Comparison of ENCODE assay signal across 19 mouse cellular contexts in genomic region chr1:31636575-31637356, GRCm38 (mm10).
A peak's percentile ranks its signal among the peaks of the same experiment; 100 is the strongest.
DNase-seq lines count a peak whose midpoint lies in the region; ATAC-seq and TF ChIP-seq lines count a peak whose summit lies in the region.
"Had no signal": no experiment of that assay in that cellular context is flagged by ENCODE, and none has a peak within 500 bp of the region (broad histone marks: within the 10 kb centered on the region; RNA-seq: fewer than 3 reads in every experiment).

No protein-coding gene starts in this region.

- H3K9ac ChIP-seq in forebrain, embryonic 15.5 days (replicated peaks): no peak overlapping the region
- no peak overlapping the region for H3K9ac ChIP-seq in lung, embryonic 14.5 days
- no peak overlapping the region for H3K9ac ChIP-seq in lung, postnatal 0 days (replicated peaks; ENCODE audit: low read depth)
- H3K9ac ChIP-seq in MEL (ENCODE audit: control insufficient read depth, low read depth, low read length, poor library complexity, severe bottlenecking): no peak overlapping the region
- H3K9ac ChIP-seq: heart, embryonic 15.5 days; hindbrain, embryonic 15.5 days had no signal

- peak overlapping the region; percentile 59 for H3K27ac ChIP-seq in forebrain, embryonic 15.5 days (replicated peaks)
- no peak overlapping the region for H3K27ac ChIP-seq in forebrain, embryonic 10.5 days
- no peak overlapping the region for H3K27ac ChIP-seq in lung, embryonic 14.5 days (ENCODE audit: low read depth)
- no peak overlapping the region for H3K27ac ChIP-seq in lung, postnatal 0 days (ENCODE audit: low read length)
- no peak overlapping the region for H3K27ac ChIP-seq in MEL (ENCODE audit: control insufficient read depth, low read depth, low read length)
- H3K27ac ChIP-seq: heart, adult 2 months; heart, embryonic 15.5 days; hindbrain, embryonic 15.5 days had no signal

- TF ChIP-seq CTCF in lung, embryonic 14.5 days (IDR thresholded peaks at IDR 0.05; ENCODE audit: low read depth): no peak
- no peak for TF ChIP-seq CTCF in lung, postnatal 0 days (IDR thresholded peaks at IDR 0.05)
- TF ChIP-seq CTCF in MEL (IDR thresholded peaks at IDR 0.05 in 2 of 3, conservative IDR thresholded peaks at IDR 0.05 in 1 of 3; ENCODE audit: control insufficient read depth in 1 of 3, insufficient read depth in 1 of 3, low read depth in 2 of 3, low read length in 3 of 3, poor library complexity in 1 of 3, severe bottlenecking in 1 of 3): no peak
- no peak for TF ChIP-seq CTCF in brain, embryonic 14.5 days (IDR thresholded peaks at IDR 0.05; ENCODE audit: borderline replicate concordance, extremely low read depth, insufficient read depth, insufficient read length)

- no peak for TF ChIP-seq EP300 in lung, postnatal 0 days (IDR thresholded peaks at IDR 0.05)
- no peak for TF ChIP-seq EP300 in MEL (IDR thresholded peaks at IDR 0.05; ENCODE audit: low read depth in 1 of 2, low read length in 2 of 2)

- H3K4me1 ChIP-seq in forebrain, embryonic 15.5 days: peaks cover 2% of the 10 kb centered on the region; the same call in 1 of the 2 replicates
- H3K4me1 ChIP-seq in forebrain, embryonic 10.5 days: no peaks in the 10 kb centered on the region
- no peaks in the 10 kb centered on the region for H3K4me1 ChIP-seq in lung, embryonic 14.5 days (ENCODE audit: insufficient read depth)
- no peaks in the 10 kb centered on the region for H3K4me1 ChIP-seq in lung, postnatal 0 days (ENCODE audit: insufficient read depth, low read depth, low read length)
- no peaks in the 10 kb centered on the region; a peak in 1 of 4 replicates for H3K4me1 ChIP-seq in MEL (ENCODE audit: control insufficient read depth in 1 of 2, insufficient read depth in 2 of 2, low read length in 2 of 2)
- H3K4me1 ChIP-seq: heart, embryonic 15.5 days; hindbrain, embryonic 15.5 days had no signal

- H3K9me3 ChIP-seq in forebrain, embryonic 15.5 days: no peaks in the 10 kb centered on the region
- no peaks in the 10 kb centered on the region for H3K9me3 ChIP-seq in forebrain, embryonic 10.5 days
- no peaks in the 10 kb centered on the region for H3K9me3 ChIP-seq in lung, embryonic 14.5 days (ENCODE audit: low read depth, low read length)
- no peaks in the 10 kb centered on the region for H3K9me3 ChIP-seq in lung, postnatal 0 days (ENCODE audit: low read length)
- H3K9me3 ChIP-seq in MEL (replicated peaks; ENCODE audit: insufficient read depth, low read length): no peaks in the 10 kb centered on the region
- H3K9me3 ChIP-seq: heart, embryonic 15.5 days; hindbrain, embryonic 15.5 days had no signal

- WGBS in forebrain, embryonic 15.5 days: 11% methylated on average over 1 of the region's 1 CpGs
- WGBS in forebrain, embryonic 10.5 days: 58% methylated on average over 1 of the region's 1 CpGs
- 29% methylated on average over 1 of the region's 1 CpGs for WGBS in lung, embryonic 14.5 days
- 39% methylated on average over 1 of the region's 1 CpGs for WGBS in lung, postnatal 0 days

- intact Hi-C loops in left cerebral cortex, postnatal 14 days (cut with DNase I): no loop called here

- no peak overlapping the region for H3K4me3 ChIP-seq in forebrain, embryonic 15.5 days
- H3K4me3 ChIP-seq in forebrain, embryonic 10.5 days: no peak overlapping the region
- no peak overlapping the region for H3K4me3 ChIP-seq in lung, embryonic 14.5 days (ENCODE audit: low read depth, low read length)
- H3K4me3 ChIP-seq in lung, postnatal 0 days (ENCODE audit: low read depth, low read length): no peak overlapping the region
- H3K4me3 ChIP-seq in MEL (ENCODE audit: control insufficient read depth in 1 of 2, insufficient read depth in 1 of 2, low read depth in 2 of 2, low read length in 2 of 2): no peak overlapping the region
- H3K4me3 ChIP-seq: heart, adult 2 months; heart, embryonic 15.5 days; hindbrain, embryonic 15.5 days had no signal

- TF ChIP-seq POLR2A in MEL (IDR thresholded peaks at IDR 0.05; ENCODE audit: control insufficient read depth in 1 of 2, insufficient read depth in 1 of 2, low read depth in 1 of 2, low read length in 2 of 2, poor library complexity in 1 of 2): no peak
- no peak for TF ChIP-seq POLR2A in brain, embryonic 14.5 days (IDR thresholded peaks at IDR 0.05; ENCODE audit: borderline replicate concordance, extremely low read depth, insufficient read depth, insufficient read length, poor library complexity, severe bottlenecking)

- no peak overlapping the region for H3K4me2 ChIP-seq in forebrain, embryonic 15.5 days (replicated peaks)
- H3K4me2 ChIP-seq in lung, embryonic 14.5 days: no peak overlapping the region
- H3K4me2 ChIP-seq in lung, postnatal 0 days (replicated peaks; ENCODE audit: low read depth, low read length): no peak overlapping the region
- H3K4me2 ChIP-seq: heart, embryonic 11.5 days; heart, embryonic 15.5 days; hindbrain, embryonic 15.5 days had no signal

- DNase-seq in forebrain, embryonic 10.5 days (ENCODE audit: extremely low spot score, low spot score): no peak
- DNase-seq in lung, embryonic 14.5 days: peak; percentile 3
- no peak for DNase-seq in lung, postnatal 0 days (ENCODE audit: low spot score)
- DNase-seq in MEL (ENCODE audit: low read depth, low spot score): peak; percentile 11
- DNase-seq in brain, embryonic 14.5 days (ENCODE audit: low read depth): peak; percentile 82
- DNase-seq in left cerebral cortex, postnatal 14 days (ENCODE audit: low spot score in 2 of 2): no peak
- DNase-seq: adrenal gland, adult 8-10 months; adrenal gland, postnatal 36 days; cerebellum, adult 11 months; cerebellum, adult 8-10 months; cerebellum, postnatal 14 days; gastrocnemius, postnatal 14 days; heart, adult 2 months; heart, postnatal 14 days; kidney, adult 11 months had no signal

- no peaks in the 10 kb centered on the region for H3K36me3 ChIP-seq in forebrain, embryonic 15.5 days
- H3K36me3 ChIP-seq in forebrain, embryonic 10.5 days (replicated peaks): no peaks in the 10 kb centered on the region
- no peaks in the 10 kb centered on the region for H3K36me3 ChIP-seq in lung, embryonic 14.5 days (ENCODE audit: insufficient read depth)
- H3K36me3 ChIP-seq in lung, postnatal 0 days (ENCODE audit: insufficient read depth, low read length): no peaks in the 10 kb centered on the region
- H3K36me3 ChIP-seq in MEL (ENCODE audit: control insufficient read depth in 1 of 2, insufficient read depth in 2 of 2, low read length in 2 of 2): no peaks in the 10 kb centered on the region
- H3K36me3 ChIP-seq: heart, embryonic 15.5 days; hindbrain, embryonic 15.5 days had no signal

- peak; percentile 69 for ATAC-seq in forebrain, embryonic 15.5 days (replicated peaks)
- ATAC-seq in lung, embryonic 14.5 days (ENCODE audit: insufficient read depth): no peak
- no peak for ATAC-seq in lung, postnatal 0 days

- H3K79me2 ChIP-seq in MEL (ENCODE audit: control insufficient read depth, insufficient read depth, low read length, poor library complexity): no peaks in the 10 kb centered on the region

- no peak for TF ChIP-seq RAD21 in MEL (IDR thresholded peaks at IDR 0.05; ENCODE audit: low read depth, low read length)

- H3K27me3 ChIP-seq in forebrain, embryonic 15.5 days: no peaks in the 10 kb centered on the region
- H3K27me3 ChIP-seq in forebrain, embryonic 10.5 days (ENCODE audit: poor library complexity, severe bottlenecking): no peaks in the 10 kb centered on the region
- no peaks in the 10 kb centered on the region for H3K27me3 ChIP-seq in lung, embryonic 14.5 days (ENCODE audit: insufficient read depth, low read length)
- H3K27me3 ChIP-seq in lung, postnatal 0 days (replicated peaks; ENCODE audit: insufficient read depth, low read length): no peaks in the 10 kb centered on the region
- no peaks in the 10 kb centered on the region for H3K27me3 ChIP-seq in MEL (ENCODE audit: control insufficient read depth in 1 of 2, insufficient read depth in 2 of 2, low read length in 2 of 2)
- H3K27me3 ChIP-seq: heart, embryonic 15.5 days; hindbrain, embryonic 15.5 days had no signal

TF ChIP-seq in MEL, 35 proteins besides CTCF, POLR2A, EP300 and RAD21:
- TF ChIP-seq GATA1 (IDR thresholded peaks at IDR 0.05; ENCODE audit: low read depth, low read length): no peak
- TF ChIP-seq ETS1 (IDR thresholded peaks at IDR 0.05; ENCODE audit: low read depth, low read length): no peak
- no peak for TF ChIP-seq USF2 (IDR thresholded peaks at IDR 0.05; ENCODE audit: borderline replicate concordance in 1 of 2, insufficient read depth in 1 of 2, low read depth in 1 of 2, low read length in 2 of 2)
- TF ChIP-seq CHD2 (IDR thresholded peaks at IDR 0.05; ENCODE audit: low read length): no peak
- TF ChIP-seq MAZ (IDR thresholded peaks at IDR 0.05; ENCODE audit: low read depth, low read length): no peak
- TF ChIP-seq MEF2A (IDR thresholded peaks at IDR 0.05; ENCODE audit: extremely low read depth, insufficient replicate concordance, low read depth, low read length, poor library complexity, severe bottlenecking): no peak
- no peak for TF ChIP-seq GABPA (IDR thresholded peaks at IDR 0.05; ENCODE audit: low read depth, low read length)
- no peak for TF ChIP-seq POLR2AphosphoS5 (IDR thresholded peaks at IDR 0.05; ENCODE audit: borderline replicate concordance, low read depth, low read length)
- TF ChIP-seq JUND (IDR thresholded peaks at IDR 0.05; ENCODE audit: low read depth, low read length): no peak
TF ChIP-seq in MEL: peak in this region for 0.

Comparison
In these comparisons a context has a peak if more than half of its experiments do, and no peak if none do; other contexts are left out.
1. DNase-seq: peak in lung, embryonic 14.5 days (single experiment), MEL (single experiment) and brain, embryonic 14.5 days (single experiment); none in forebrain, embryonic 10.5 days (single experiment), lung, postnatal 0 days (single experiment) and left cerebral cortex, postnatal 14 days (0 of 2).